Mouse (Mus musculus): ENCODE measurements around the gene Tmem116.
"Not testable (repeated sequence)": the region's sequence is repeated elsewhere in the genome, so short reads cannot be mapped to it uniquely, and the experiment has no call there.

Tmem116 gene

GRCm38 (mm10) chr5:121462967-121463366 lies 11.3 kb downstream of the Tmem116 start:
- no peak for DNase-seq (ENCODE audit: low read depth, low spot score)

GRCm38 (mm10) chr5:121463601-121464250 lies 12.0 kb downstream of the Tmem116 start:
- no peak for DNase-seq (ENCODE audit: low read depth, low spot score)

- DNase-seq (ENCODE audit: low read depth, low spot score): no peak
Observed at GRCm38 (mm10) chr5:121469566-121469965, 17.9 kb downstream of the Tmem116 start.

- DNase-seq (ENCODE audit: low read depth, low spot score): no peak
Observed at GRCm38 (mm10) chr5:121472411-121472810, 20.7 kb downstream of the Tmem116 start.

- DNase-seq (ENCODE audit: low read depth, low spot score): no peak
Observed at GRCm38 (mm10) chr5:121474610-121475009, 22.9 kb downstream of the Tmem116 start.

GRCm38 (mm10) chr5:121476040-121476439 lies 24.3 kb downstream of the Tmem116 start:
- no peak for DNase-seq (ENCODE audit: low read depth, low spot score)

- DNase-seq (ENCODE audit: low read depth, low spot score): peak; percentile 91
Observed at GRCm38 (mm10) chr5:121477680-121478079, 26.0 kb downstream of the Tmem116 start.

- DNase-seq (ENCODE audit: low read depth, low spot score): no peak
Observed at GRCm38 (mm10) chr5:121484801-121485200, 33.1 kb downstream of the Tmem116 start.

GRCm38 (mm10) chr5:121493305-121493704 lies 41.6 kb downstream of the Tmem116 start:
- no peak for DNase-seq (ENCODE audit: low read depth, low spot score)

- DNase-seq (ENCODE audit: low read depth, low spot score): no peak
Observed at GRCm38 (mm10) chr5:121500719-121501118, 49.0 kb downstream of the Tmem116 start.

GRCm38 (mm10) chr5:121501424-121501996 lies 49.8 kb downstream of the Tmem116 start:
- DNase-seq (ENCODE audit: low read depth, low spot score): not testable (repeated sequence)

- DNase-seq (ENCODE audit: low read depth, low spot score): no peak
Observed at GRCm38 (mm10) chr5:121503231-121503630, 51.5 kb downstream of the Tmem116 start, which contains the start of gene Adam1b. TSS of gene Adam1b (minus strand) at chr5:121503435.

GRCm38 (mm10) chr5:121506846-121507245 lies 55.2 kb downstream of the Tmem116 start:
- DNase-seq (ENCODE audit: low read depth, low spot score): no peak

- no peak for DNase-seq (ENCODE audit: low read depth, low spot score)
Observed at GRCm38 (mm10) chr5:121510009-121510408, 58.3 kb downstream of the Tmem116 start.

- no peak for DNase-seq (ENCODE audit: low read depth, low spot score)
Observed at GRCm38 (mm10) chr5:121518983-121519382, 67.3 kb downstream of the Tmem116 start.

GRCm38 (mm10) chr5:121519758-121520157 lies 68.1 kb downstream of the Tmem116 start:
- DNase-seq (ENCODE audit: low read depth, low spot score): not testable (repeated sequence)

- DNase-seq (ENCODE audit: low read depth, low spot score): no peak
Observed at GRCm38 (mm10) chr5:121525774-121526450, 74.2 kb downstream of the Tmem116 start.

GRCm38 (mm10) chr5:121526526-121526925 lies 74.8 kb downstream of the Tmem116 start:
- DNase-seq (ENCODE audit: low read depth, low spot score): no peak

GRCm38 (mm10) chr5:121526961-121527360 lies 75.3 kb downstream of the Tmem116 start:
- no peak for DNase-seq (ENCODE audit: low read depth, low spot score)

- DNase-seq (ENCODE audit: low read depth, low spot score): peak; percentile 49
Observed at GRCm38 (mm10) chr5:121534521-121534920, 82.8 kb downstream of the Tmem116 start.

GRCm38 (mm10) chr5:121535116-121535515 lies 83.4 kb downstream of the Tmem116 start:
- no peak for DNase-seq (ENCODE audit: low read depth, low spot score)

GRCm38 (mm10) chr5:121536921-121537555 lies 85.3 kb downstream of the Tmem116 start:
- DNase-seq (ENCODE audit: low read depth, low spot score): peak; percentile 62
